Mouse (Mus musculus): ENCODE measurements around the gene Ell3.

The Ell3 gene

DNA sequence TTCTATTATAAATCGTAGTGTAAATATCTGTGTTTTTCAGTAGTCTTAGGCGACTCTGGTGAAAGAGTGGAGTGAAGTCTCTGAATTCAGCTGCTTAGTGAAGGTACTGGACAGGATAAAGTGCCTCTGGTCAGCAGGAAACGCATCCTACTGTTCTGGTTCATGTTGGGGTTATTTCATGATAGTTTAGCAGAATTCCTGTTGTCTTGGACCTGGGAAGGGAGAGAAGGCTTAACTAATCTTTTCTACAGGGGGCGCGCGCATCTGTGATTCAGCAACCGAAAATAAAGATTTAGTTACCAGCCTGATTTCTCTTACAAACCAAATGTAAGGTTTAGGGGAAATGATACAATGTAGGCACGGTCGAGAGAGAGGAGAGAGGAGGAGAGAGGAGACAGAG lies 4.1 kb upstream of the Ell3 start:
- peak; percentile 45 for DNase-seq (ENCODE audit: extremely low spot score)

- no peak for DNase-seq (ENCODE audit: extremely low spot score)
Measured at GRCm38 (mm10) chr2:121447006-121447405, 2.9 kb upstream of the Ell3 start.

DNA sequence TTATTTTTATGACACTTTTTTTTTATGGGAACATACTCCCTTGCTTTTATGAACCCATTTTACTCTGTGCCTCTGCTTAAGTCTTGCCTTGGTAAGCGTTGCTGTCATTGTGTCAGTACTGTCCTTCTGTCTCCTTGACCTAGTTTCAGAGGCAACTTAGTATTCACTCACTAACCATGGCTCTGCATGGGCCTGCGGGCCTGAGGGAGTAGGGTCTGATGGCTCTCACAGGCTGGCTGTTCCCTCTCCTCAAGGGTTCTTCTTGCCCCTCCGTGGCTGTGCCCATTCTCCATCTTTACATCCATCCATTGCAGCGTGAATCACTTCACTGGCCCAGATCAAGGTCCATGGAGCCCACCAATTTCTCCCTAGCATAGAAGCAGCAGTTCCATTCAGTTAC lies 2.4 kb upstream of the Ell3 start:
- DNase-seq (ENCODE audit: extremely low spot score), result no peak

GRCm38 (mm10) chr2:121445117-121445516 lies 1.0 kb upstream of the Ell3 start:
- no peak for DNase-seq (ENCODE audit: extremely low spot score)

GRCm38 (mm10) chr2:121443068-121443349 lies 1.1 kb downstream of the Ell3 start:
- no peak for DNase-seq (ENCODE audit: extremely low spot score)

- peak; percentile 79 for DNase-seq (ENCODE audit: extremely low spot score)
Measured at GRCm38 (mm10) chr2:121442259-121443067, 1.6 kb downstream of the Ell3 start.

DNA sequence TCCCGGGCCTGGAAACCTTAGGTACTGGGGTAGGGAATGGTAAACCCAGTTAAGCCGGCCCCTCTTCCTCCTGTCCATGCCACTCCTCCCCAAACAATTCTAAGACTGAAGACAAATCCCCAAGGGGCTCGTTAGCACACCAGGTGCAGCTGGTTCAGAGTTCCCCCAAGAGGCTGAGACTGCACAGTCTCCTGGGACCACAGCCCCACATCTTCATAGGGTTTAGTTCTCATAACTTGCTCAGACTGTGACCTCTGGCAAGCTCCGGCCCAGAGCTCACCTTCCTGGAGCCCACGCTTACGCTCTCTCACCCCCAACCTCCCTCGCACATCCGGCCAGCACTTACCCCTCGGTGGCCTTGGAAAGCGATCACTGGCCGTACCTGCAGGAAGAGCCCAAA lies 2.3 kb downstream of the Ell3 start:
- DNase-seq (ENCODE audit: extremely low spot score), result no peak

- no peak for DNase-seq (ENCODE audit: extremely low spot score)
Measured at GRCm38 (mm10) chr2:121440834-121441605, 3.1 kb downstream of the Ell3 start.

- DNase-seq (ENCODE audit: extremely low spot score), result no peak
Measured at GRCm38 (mm10) chr2:121439746-121440145, 4.3 kb downstream of the Ell3 start.

DNA sequence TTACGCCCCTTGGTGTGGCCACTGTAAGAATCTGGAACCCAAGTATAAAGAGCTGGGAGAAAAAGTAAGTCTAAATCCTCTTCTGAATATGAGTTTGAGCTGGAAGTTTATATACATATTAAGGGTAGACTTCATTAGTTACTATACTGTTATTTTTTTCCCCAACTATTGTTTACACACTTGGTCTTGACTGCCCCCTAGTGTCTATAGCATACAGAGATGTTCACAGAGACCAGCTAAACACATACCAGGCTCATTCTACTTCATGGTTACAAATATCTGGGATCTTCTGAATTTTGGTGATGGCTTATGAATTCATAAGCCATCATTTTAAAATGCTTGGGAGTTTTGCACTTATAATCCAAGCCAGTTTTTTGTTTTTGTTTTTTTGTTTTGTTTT lies 9.2 kb downstream of the Ell3 start:
- DNase-seq (ENCODE audit: extremely low spot score), result no peak

DNA sequence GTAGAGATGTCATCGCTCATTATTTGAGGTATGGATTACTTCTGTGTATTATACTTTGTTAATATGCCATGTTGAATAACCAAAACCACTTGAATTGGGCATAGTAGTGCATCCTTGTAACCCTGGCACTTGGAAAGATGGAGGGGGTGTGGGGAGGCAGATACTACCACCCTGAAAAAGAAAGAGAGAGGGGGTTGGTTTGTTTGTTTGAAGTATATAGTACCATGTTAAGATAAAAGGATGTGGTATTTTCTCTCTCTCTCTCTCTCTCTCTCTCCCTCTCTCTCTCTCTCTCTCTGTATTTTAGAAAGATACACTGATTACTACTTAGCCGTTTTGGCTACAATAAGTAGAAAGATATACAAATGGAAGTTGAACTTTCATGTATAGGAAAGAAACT lies 18.2 kb downstream of the Ell3 start:
- DNase-seq (ENCODE audit: extremely low spot score), result no peak

- DNase-seq (ENCODE audit: extremely low spot score), result no peak
Measured at GRCm38 (mm10) chr2:121423166-121423565, 20.9 kb downstream of the Ell3 start.

GRCm38 (mm10) chr2:121418476-121418875 lies 25.6 kb downstream of the Ell3 start:
- no peak for DNase-seq (ENCODE audit: extremely low spot score)

GRCm38 (mm10) chr2:121416356-121416755 lies 27.7 kb downstream of the Ell3 start:
- DNase-seq (ENCODE audit: extremely low spot score), result no peak

GRCm38 (mm10) chr2:121415591-121415990 lies 28.5 kb downstream of the Ell3 start:
- DNase-seq (ENCODE audit: extremely low spot score), result no peak

GRCm38 (mm10) chr2:121415103-121415502 lies 29.0 kb downstream of the Ell3 start:
- DNase-seq (ENCODE audit: extremely low spot score), result no peak

- no peak for DNase-seq (ENCODE audit: extremely low spot score)
Measured at GRCm38 (mm10) chr2:121414139-121414685, 29.9 kb downstream of the Ell3 start.

DNA sequence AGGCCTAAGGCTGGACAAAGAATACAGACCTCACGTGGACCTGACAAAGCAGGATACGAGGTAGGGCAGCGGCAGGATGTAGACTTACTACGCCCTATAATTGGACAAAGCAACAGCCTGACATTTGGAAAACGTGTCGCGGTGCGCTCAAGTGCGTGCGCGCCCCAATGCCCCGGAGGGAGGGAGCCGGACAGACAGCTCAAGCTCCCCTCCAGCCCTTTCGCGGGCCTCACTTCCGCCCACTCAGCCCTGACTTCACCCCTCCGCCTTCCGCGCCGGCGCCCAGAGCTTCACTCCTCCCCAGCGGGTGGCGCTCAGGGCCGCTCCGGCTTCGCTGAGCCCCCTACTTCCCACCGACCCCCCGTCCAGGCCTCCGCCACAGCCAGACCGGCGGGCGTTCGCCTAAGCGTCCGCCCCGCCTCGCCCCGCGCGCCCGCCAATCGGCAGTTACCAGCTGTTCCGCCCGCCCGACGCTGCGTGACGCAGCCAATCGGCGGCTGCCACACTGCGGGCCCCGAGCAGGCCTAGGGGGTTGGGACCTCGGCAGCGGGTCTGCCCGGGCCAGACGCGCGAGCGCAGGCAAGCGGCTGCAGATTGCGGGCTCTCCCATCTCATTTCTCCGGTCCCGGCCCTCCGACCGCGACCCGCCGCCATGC lies 30.6 kb downstream of the Ell3 start, which contains the start of the genes Pdia3 and Catsper2:
Gene Pdia3, plus strand, starts transcription at position 389 of the 656 bp plus-strand sequence.
Gene Catsper2, minus strand, starts transcription at position 406 of the 656 bp plus-strand sequence.
- peak; percentile 98 for DNase-seq (ENCODE audit: extremely low spot score)

DNA sequence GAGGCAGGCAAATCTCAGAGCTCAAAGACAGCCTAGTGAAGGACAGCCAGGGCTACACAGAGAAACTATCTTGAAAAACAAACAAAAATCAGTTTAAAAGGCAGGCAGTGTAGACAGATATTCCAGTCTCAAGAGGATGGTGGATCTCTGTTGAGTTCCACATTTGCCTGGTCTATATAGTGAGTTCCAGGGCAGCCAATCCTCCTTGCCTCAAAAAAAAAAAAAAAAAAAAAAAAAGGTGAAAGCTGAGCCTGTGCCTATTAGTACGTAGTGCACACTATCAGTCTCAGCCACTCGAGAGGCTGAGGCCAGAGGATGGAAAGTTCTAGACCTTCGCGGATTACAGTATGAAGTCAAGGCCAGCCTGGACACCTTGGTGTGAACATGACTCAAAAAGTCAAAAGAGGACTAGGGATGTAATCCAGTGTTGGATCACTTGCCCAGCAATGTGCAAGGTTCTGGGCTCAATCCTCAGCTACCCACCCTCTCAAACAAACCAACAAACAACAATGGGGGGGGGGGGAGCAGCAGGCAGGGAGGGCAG lies 31.2 kb downstream of the Ell3 start:
- DNase-seq (ENCODE audit: extremely low spot score), result no peak

GRCm38 (mm10) chr2:121408160-121408559 lies 35.9 kb downstream of the Ell3 start:
- peak; percentile 28 for DNase-seq (ENCODE audit: extremely low spot score)

DNA sequence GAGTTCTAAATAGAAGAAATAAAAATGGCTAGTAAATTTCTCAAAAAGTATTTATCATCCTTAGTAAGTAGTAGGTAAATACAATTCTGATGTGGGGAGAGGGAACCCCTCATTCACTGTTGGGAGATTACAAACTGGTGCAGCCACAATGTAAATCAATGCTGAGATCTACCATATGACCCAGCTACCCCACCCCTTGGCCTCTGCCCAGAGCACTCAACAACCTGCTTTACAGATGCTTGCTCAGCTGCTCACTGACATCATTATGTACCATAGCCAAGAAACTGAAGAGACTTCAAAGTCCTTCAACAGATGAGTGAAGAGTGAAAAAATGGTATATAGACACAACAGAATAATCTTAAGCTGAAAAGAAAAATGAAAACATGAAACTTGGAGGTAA lies 40.8 kb downstream of the Ell3 start:
- no peak for DNase-seq (ENCODE audit: extremely low spot score)

GRCm38 (mm10) chr2:121396624-121397023 lies 47.5 kb downstream of the Ell3 start:
- DNase-seq (ENCODE audit: extremely low spot score), result peak; percentile 66

Data from embryo, embryonic 9.5 days (tissue).